Mouse (Mus musculus) macrophage (primary cell): Measurements from ENCODE around the gene Cox6a2. TPM values are rescaled to one million over a fixed set of nuclear protein-coding genes. Genes with fewer than 3 reads are reported as not detected.
A peak's percentile ranks its signal among the peaks of the same experiment; 100 is the strongest.

Experiments used
- H3K27ac ChIP-seq: fragments of 350-480 bp; formaldehyde crosslinking; 2 replicates; pipeline ENCODE4 v1.9.0; 2021
- H3K36me3 ChIP-seq: fragments of 350-480 bp; formaldehyde crosslinking; 2 replicates; pipeline ENCODE4 v1.9.0; 2021; ENCODE audit errors: inconsistent target
- H3K4me3 ChIP-seq: fragments of 350-480 bp; formaldehyde crosslinking; 2 replicates; pipeline ENCODE4 v1.9.0; 2021; ENCODE audit errors: inconsistent target
- H3K79me2 ChIP-seq: fragments of 350-480 bp; formaldehyde crosslinking; 2 replicates; pipeline ENCODE4 v1.9.0; 2021; ENCODE audit errors: inconsistent target
- WGBS: methylation state at CpG from one replicate; pipeline ENCODE4 v1.1.7; 2026; ENCODE audit warnings: inconsistent platforms; ENCODE audit not compliant: missing documents; 5-methylcytosine and 5-hydroxymethylcytosine counted together
- polyA plus RNA-seq: library from polyadenylated mRNA; stranded (reverse); fragments of 250-400 nt; gene quantifications from 3 replicates; pipeline ENCODE4 v1.2.4, GENCODE M21; 2018; ENCODE audit warnings: inconsistent platforms

The Cox6a2 gene
- polyA plus RNA-seq, 1 experiment from 2014 or later = 2.2 TPM

GRCm38 (mm10) chr7:128240131-128240784, 34.1 kb upstream of the Cox6a2 start:
- Histone ChIP-seq H3K4me3 (no peak overlapping the region), H3K27ac (no peak overlapping the region), H3K36me3 (peaks cover 57% of the 10 kb centered on the region), H3K79me2 (peaks cover 34% of the 10 kb centered on the region)
- WGBS = 92% methylated on average over 27 of the region's 27 CpGs

GRCm38 (mm10) chr7:128238991-128239390, 32.8 kb upstream of the Cox6a2 start:
- H3K27ac ChIP-seq = peak overlapping the region; percentile 50
- 38% methylated on average over 4 of the region's 4 CpGs for WGBS

GRCm38 (mm10) chr7:128237927-128238778, 32.0 kb upstream of the Cox6a2 start, which contains the start of gene 9130023H24Rik:
Gene 9130023H24Rik, minus strand, starts transcription at chr7:128238031.
- H3K36me3 ChIP-seq = peaks cover 41% of the 10 kb centered on the region
- under 1% methylated on average over 70 of the region's 72 CpGs for WGBS
- peaks cover 34% of the 10 kb centered on the region for H3K79me2 ChIP-seq
- H3K27ac ChIP-seq = peak within 1 kb of the TSS; percentile 99
- peak within 1 kb of the TSS; percentile 91 for H3K4me3 ChIP-seq

More at GRCm38 (mm10) chr7:128238991-128239390, 32.8 kb upstream of the Cox6a2 start:
- peak overlapping the region; percentile 35 for H3K4me3 ChIP-seq
- H3K36me3 ChIP-seq = peaks cover 44% of the 10 kb centered on the region
- H3K79me2 ChIP-seq = peaks cover 34% of the 10 kb centered on the region

GRCm38 (mm10) chr7:128237593-128237926, 31.4 kb upstream of the Cox6a2 start:
- H3K79me2 ChIP-seq = peaks cover 34% of the 10 kb centered on the region
- H3K36me3 ChIP-seq = peaks cover 35% of the 10 kb centered on the region
- peak overlapping the region; percentile 99 for H3K27ac ChIP-seq
- peak overlapping the region; percentile 91 for H3K4me3 ChIP-seq
- under 1% methylated on average over 25 of the region's 25 CpGs for WGBS

- 25% methylated on average over 37 of the region's 37 CpGs for WGBS
- Histone ChIP-seq H3K4me3 (peak within 1 kb of the TSS; percentile 91), H3K36me3 (peaks cover 29% of the 10 kb centered on the region), H3K79me2 (peaks cover 34% of the 10 kb centered on the region), H3K27ac (peak within 1 kb of the TSS; percentile 99)
These were observed 30.8 kb upstream of the Cox6a2 start, which contains the start of gene Armc5 for GRCm38 (mm10) chr7:128236856-128237592. Gene Armc5, plus strand, starts transcription at chr7:128237342.

GRCm38 (mm10) chr7:128236426-128236825, 30.2 kb upstream of the Cox6a2 start:
- Histone ChIP-seq H3K79me2 (peaks cover 34% of the 10 kb centered on the region), H3K4me3 (no peak overlapping the region), H3K27ac (peak overlapping the region; percentile 99), H3K36me3 (peaks cover 23% of the 10 kb centered on the region; the same call in 1 of the 2 replicates)
- 93% methylated on average over 13 of the region's 13 CpGs for WGBS

- Histone ChIP-seq H3K27ac (peak overlapping the region; percentile 50), H3K36me3 (peaks cover 14% of the 10 kb centered on the region; the same call in 1 of the 2 replicates), H3K4me3 (no peak overlapping the region), H3K79me2 (peaks cover 28% of the 10 kb centered on the region)
- 77% methylated on average over 1 of the region's 1 CpGs for WGBS
These were observed 29.3 kb upstream of the Cox6a2 start for GRCm38 (mm10) chr7:128235481-128235880.

GRCm38 (mm10) chr7:128234796-128235195, 28.6 kb upstream of the Cox6a2 start:
- H3K27ac ChIP-seq = peak overlapping the region; percentile 50
- peaks cover 22% of the 10 kb centered on the region for H3K79me2 ChIP-seq
- peaks cover 7% of the 10 kb centered on the region; the same call in 1 of the 2 replicates for H3K36me3 ChIP-seq
- no peak overlapping the region for H3K4me3 ChIP-seq
- WGBS = 69% methylated on average over 2 of the region's 2 CpGs

- Histone ChIP-seq H3K4me3 (no peak overlapping the region), H3K27ac (no peak overlapping the region)
- WGBS = 56% methylated on average over 8 of the region's 8 CpGs
These were observed 25.6 kb upstream of the Cox6a2 start for GRCm38 (mm10) chr7:128231741-128232140.

GRCm38 (mm10) chr7:128220936-128221335, 14.7 kb upstream of the Cox6a2 start:
- H3K36me3 ChIP-seq = no peaks in the 10 kb centered on the region
- H3K4me3 ChIP-seq = no peak overlapping the region
- peak overlapping the region; percentile 97 for H3K27ac ChIP-seq
- no peaks in the 10 kb centered on the region for H3K79me2 ChIP-seq
- WGBS = 28% methylated on average over 3 of the region's 3 CpGs

More at GRCm38 (mm10) chr7:128231741-128232140, 25.6 kb upstream of the Cox6a2 start:
- H3K36me3 ChIP-seq = no peaks in the 10 kb centered on the region; the same call in 1 of the 2 replicates
- peaks cover 7% of the 10 kb centered on the region; the same call in 1 of the 2 replicates for H3K79me2 ChIP-seq

- WGBS = 81% methylated on average over 4 of the region's 4 CpGs
- Histone ChIP-seq H3K27ac (peak overlapping the region; percentile 97), H3K4me3 (no peak overlapping the region), H3K79me2 (no peaks in the 10 kb centered on the region), H3K36me3 (no peaks in the 10 kb centered on the region)
These were observed 13.8 kb upstream of the Cox6a2 start for GRCm38 (mm10) chr7:128219952-128220351.

- 80% methylated on average over 3 of the region's 3 CpGs for WGBS
- Histone ChIP-seq H3K36me3 (no peaks in the 10 kb centered on the region), H3K79me2 (no peaks in the 10 kb centered on the region), H3K27ac (no peak overlapping the region), H3K4me3 (no peak overlapping the region)
These were observed 3.6 kb upstream of the Cox6a2 start for GRCm38 (mm10) chr7:128209826-128210225.

- Histone ChIP-seq H3K4me3 (no peak overlapping the region), H3K79me2 (no peaks in the 10 kb centered on the region), H3K27ac (no peak overlapping the region), H3K36me3 (no peaks in the 10 kb centered on the region)
- WGBS = 13% methylated on average over 4 of the region's 4 CpGs
These were observed 2.0 kb upstream of the Cox6a2 start for GRCm38 (mm10) chr7:128208187-128208586.

- 94% methylated on average over 18 of the region's 18 CpGs for WGBS
- no peak overlapping the region; the same call in 1 of the 2 replicates for H3K4me3 ChIP-seq
- H3K79me2 ChIP-seq = no peaks in the 10 kb centered on the region
- H3K36me3 ChIP-seq = no peaks in the 10 kb centered on the region
- no peak overlapping the region for H3K27ac ChIP-seq
These were observed 492 bp downstream of the Cox6a2 start for GRCm38 (mm10) chr7:128205695-128206094.
